Mouse (Mus musculus) common myeloid progenitor, adult 5-6 weeks (primary cell): Measurements from ENCODE around the gene Thbs1. TPM values are rescaled to one million over a fixed set of nuclear protein-coding genes. Genes with fewer than 3 reads are reported as not detected.
"Not testable (repeated sequence)": the region's sequence is repeated elsewhere in the genome, so short reads cannot be mapped to it uniquely, and the experiment has no call there.

Experiments used
- ATAC-seq: replicated peaks from 2 replicates; pipeline ENCODE4 v1.8.0; 2016; ENCODE audit warnings: low read depth, mild to moderate bottlenecking, moderate TSS enrichment, inconsistent platforms; ENCODE audit not compliant: poor library complexity, severe bottlenecking
- total RNA-seq: library from RNA; stranded (forward); fragments of 200-1000, 187-1606 nt; gene quantifications from 2 replicates; pipeline ENCODE4 v1.2.3, GENCODE M21; 2017

Gene Thbs1
- total RNA-seq, 1 experiment from 2014 or later, result 0.59 TPM

- no peak for ATAC-seq
Measured at GRCm38 (mm10) chr2:118137776-118138175, 26.1 kb downstream of the Thbs1 start.

GRCm38 (mm10) chr2:118139261-118139660 lies 27.6 kb downstream of the Thbs1 start:
- no peak for ATAC-seq

- no peak for ATAC-seq
Measured at GRCm38 (mm10) chr2:118141651-118142050, 30.0 kb downstream of the Thbs1 start.

- not testable (repeated sequence) for ATAC-seq
Measured at GRCm38 (mm10) chr2:118147749-118148148, 36.1 kb downstream of the Thbs1 start.

- ATAC-seq, result no peak
Measured at GRCm38 (mm10) chr2:118148321-118149142, 36.9 kb downstream of the Thbs1 start.

GRCm38 (mm10) chr2:118149855-118150563 lies 38.3 kb downstream of the Thbs1 start:
- no peak for ATAC-seq

GRCm38 (mm10) chr2:118158095-118158494 lies 46.4 kb downstream of the Thbs1 start:
- no peak for ATAC-seq

GRCm38 (mm10) chr2:118159126-118159525 lies 47.5 kb downstream of the Thbs1 start:
- no peak for ATAC-seq

- no peak for ATAC-seq
Measured at GRCm38 (mm10) chr2:118160547-118160946, 48.9 kb downstream of the Thbs1 start.

GRCm38 (mm10) chr2:118160991-118161390 lies 49.3 kb downstream of the Thbs1 start:
- ATAC-seq, result no peak

GRCm38 (mm10) chr2:118162486-118162885 lies 50.8 kb downstream of the Thbs1 start:
- ATAC-seq, result no peak

- ATAC-seq, result no peak
Measured at GRCm38 (mm10) chr2:118164137-118164536, 52.5 kb downstream of the Thbs1 start.

GRCm38 (mm10) chr2:118165691-118166090 lies 54.0 kb downstream of the Thbs1 start:
- no peak for ATAC-seq

GRCm38 (mm10) chr2:118167731-118168130 lies 56.1 kb downstream of the Thbs1 start:
- no peak for ATAC-seq

- ATAC-seq, result no peak
Measured at GRCm38 (mm10) chr2:118168225-118168624, 56.5 kb downstream of the Thbs1 start.

GRCm38 (mm10) chr2:118174558-118175383 lies 63.1 kb downstream of the Thbs1 start:
- ATAC-seq, result no peak

Other genes starting within 250 kb of the Thbs1 start
- 0.23 TPM in 1 of 2 replicates, not detected in the other for gene Fsip1, start 145.1 kb downstream of the Thbs1 start, total RNA-seq